Mouse (Mus musculus) hindbrain, postnatal 0 days (tissue): Measurements from ENCODE around the gene Ccndbp1. TPM values are rescaled to one million over a fixed set of nuclear protein-coding genes. Genes with fewer than 3 reads are reported as not detected.
A peak's percentile ranks its signal among the peaks of the same experiment; 100 is the strongest.

ENCODE experiments used
- ATAC-seq: fragments of 200-750 bp; cut with Nextera tagmentation; 2 replicates; pipeline ENCODE4 v1.8.0; 2017; ENCODE audit warnings: mild to moderate bottlenecking, moderate TSS enrichment, moderate library complexity
- DNase-seq: peaks from one replicate; pipeline ENCODE4 v3.0.0-alpha.2; 2015; ENCODE audit warnings: low spot score
- H3K27ac ChIP-seq: fragments of 300-500 bp; sonication (generic); 2 replicates; pipeline ENCODE4 v1.5.1; 2014; ENCODE audit warnings: mild to moderate bottlenecking
- H3K27me3 ChIP-seq: fragments of 300-500 bp; sonication (generic); 2 replicates; pipeline ENCODE4 v1.6.1; 2014; ENCODE audit warnings: low read length, mixed read lengths; ENCODE audit not compliant: insufficient read depth
- H3K36me3 ChIP-seq: fragments of 300-500 bp; sonication (generic); 2 replicates; pipeline ENCODE4 v1.6.1; 2014; ENCODE audit warnings: low read length, mixed read lengths; ENCODE audit not compliant: insufficient read depth
- H3K4me1 ChIP-seq: fragments of 300-500 bp; sonication (generic); 2 replicates; pipeline ENCODE4 v1.6.1; 2014; ENCODE audit warnings: antibody characterized with exemption, low read length, mixed read lengths; ENCODE audit not compliant: insufficient read depth
- H3K4me2 ChIP-seq: fragments of 300-500 bp; sonication (generic); 2 replicates; pipeline ENCODE4 v1.6.1; 2014; ENCODE audit warnings: low read depth, mild to moderate bottlenecking, low read length, moderate library complexity, mixed read lengths
- H3K4me3 ChIP-seq: fragments of 300-500 bp; sonication (generic); 2 replicates; pipeline ENCODE4 v1.5.1; 2014; ENCODE audit warnings: low read length
- H3K9ac ChIP-seq: fragments of 300-500 bp; sonication (generic); replicated peaks from 2 replicates; pipeline ENCODE4 v1.6.1; 2014; ENCODE audit warnings: mild to moderate bottlenecking, low read length, moderate library complexity, mixed read lengths
- H3K9me3 ChIP-seq: fragments of 300-500 bp; sonication (generic); 2 replicates; pipeline ENCODE4 v1.6.1; 2016; ENCODE audit warnings: low read length, mixed read lengths
- CTCF ChIP-seq: IDR thresholded peaks from 2 replicates; pipeline ENCODE4 v1.5.1; 2016; ENCODE audit warnings: antibody characterized with exemption, control low read depth, low read depth
- WGBS: fragments of 180-500 bp; shearing (Covaris S2); extraction: QIAGEN DNeasy Blood & Tissue Kit; methylation state at CpG from one replicate; pipeline ENCODE4 v1.1.7; 2014; 5-methylcytosine and 5-hydroxymethylcytosine counted together
- polyA plus RNA-seq: library from polyadenylated mRNA; unstranded; fragments of >200 nt; fragmentation: Nextera tagmentation; extraction: Ambion mirVana; gene quantifications from 2 replicates; pipeline ENCODE4 v1.2.1, GENCODE M21; 2015
- total RNA-seq: library from RNA; depleted of rRNA; stranded (reverse); fragments of >200 nt; gene quantifications from 2 replicates; pipeline ENCODE4 v1.2.3, GENCODE M21; 2014; rRNA removed

Ccndbp1 gene
- total RNA-seq (40.0 and 42.3 TPM in 2 replicates), polyA plus RNA-seq (76.5 and 80.2 TPM in 2 replicates)

DNA sequence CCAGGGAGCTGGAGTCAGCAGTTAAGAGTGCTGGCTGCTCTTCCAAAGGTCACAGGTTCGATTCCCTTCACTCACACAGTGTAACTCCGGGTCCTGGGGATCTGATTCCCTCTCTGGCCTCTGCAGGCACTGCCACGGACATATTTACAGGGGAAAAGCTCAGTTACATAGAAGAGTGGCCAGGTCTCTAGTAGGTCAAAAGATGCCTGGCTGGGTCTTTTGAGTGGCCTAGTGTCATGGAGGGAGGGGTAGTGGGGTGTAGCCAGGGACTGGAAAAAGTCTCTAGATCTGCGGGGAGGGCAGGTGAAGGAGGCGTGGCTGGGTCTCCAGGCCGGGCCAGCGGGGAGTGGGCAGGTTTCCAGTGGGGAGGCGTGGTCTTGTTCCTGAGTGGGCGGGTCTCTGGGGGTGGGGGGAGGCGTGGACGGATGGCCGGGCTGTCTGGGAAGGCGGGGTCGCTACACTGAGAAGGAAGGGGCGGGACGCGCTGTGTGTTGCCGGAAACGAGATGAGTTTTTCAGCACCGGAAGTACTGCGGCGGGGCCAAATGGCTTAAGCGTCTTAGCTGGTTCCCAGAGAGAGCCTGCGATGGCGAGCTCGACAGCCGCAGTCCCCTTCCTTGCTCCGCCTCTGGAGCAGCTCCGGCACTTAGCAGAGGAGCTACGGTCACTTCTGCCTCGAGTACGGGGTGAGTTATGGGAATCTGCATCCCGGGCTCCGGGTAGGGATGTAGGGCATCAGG lies at the start of gene Ccndbp1:
Gene Ccndbp1 (plus strand): TSS at position 479 of the 739 bp plus-strand sequence.
- WGBS: 2% methylated on average over 34 of the region's 34 CpGs
- no peak for TF ChIP-seq CTCF
- ATAC-seq: peak; percentile 98
- Histone ChIP-seq H3K4me1 (no peaks in the 10 kb centered on the region), H3K27me3 (no peaks in the 10 kb centered on the region), H3K9me3 (no peaks in the 10 kb centered on the region), H3K4me3 (peak within 1 kb of the TSS; percentile 82), H3K36me3 (peaks cover 19% of the 10 kb centered on the region), H3K9ac (peak within 1 kb of the TSS; percentile 71), H3K27ac (peak within 1 kb of the TSS; percentile 61), H3K4me2 (peak within 1 kb of the TSS; percentile 93)
- DNase-seq: peak; percentile 94

DNA sequence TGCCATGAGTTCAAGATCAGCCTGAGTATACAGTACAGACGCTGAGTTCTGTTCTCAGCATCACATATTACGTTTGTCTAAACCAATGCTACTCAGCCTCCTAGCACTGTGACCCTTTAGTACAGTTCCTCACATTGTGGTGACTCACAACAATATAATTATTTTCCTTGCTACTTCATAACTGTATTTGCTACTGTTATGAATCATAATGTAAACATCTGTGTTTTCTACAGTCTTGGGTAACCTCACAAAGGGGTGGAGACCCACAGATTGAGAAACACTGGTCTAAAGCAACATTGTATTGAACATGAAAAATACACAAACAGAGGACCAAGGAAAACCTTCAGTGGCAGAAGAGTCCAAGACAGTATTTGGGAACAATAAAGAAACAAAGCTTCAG lies 48.8 kb upstream of the Ccndbp1 start:
- WGBS: 94% methylated on average over 2 of the region's 2 CpGs
- no peak for ATAC-seq
- no peak for DNase-seq

GRCm38 (mm10) chr2:120959827-120960226 lies 48.4 kb upstream of the Ccndbp1 start:
- H3K4me3 ChIP-seq: no peak overlapping the region
- H3K9ac ChIP-seq: no peak overlapping the region
- peaks cover 8% of the 10 kb centered on the region; the same call in 1 of the 2 replicates for H3K36me3 ChIP-seq
- WGBS: 95% methylated on average over 5 of the region's 5 CpGs
- DNase-seq (no peak), ATAC-seq (no peak)
- no peak for TF ChIP-seq CTCF
- no peaks in the 10 kb centered on the region for H3K27me3 ChIP-seq
- no peak overlapping the region for H3K27ac ChIP-seq
- H3K4me2 ChIP-seq: no peak overlapping the region
- no peaks in the 10 kb centered on the region for H3K4me1 ChIP-seq
- H3K9me3 ChIP-seq: no peaks in the 10 kb centered on the region

More for the DNA sequence above, 48.8 kb upstream of the Ccndbp1 start:
- Histone ChIP-seq H3K9ac (no peak overlapping the region), H3K9me3 (no peaks in the 10 kb centered on the region), H3K4me1 (no peaks in the 10 kb centered on the region), H3K4me2 (no peak overlapping the region), H3K27me3 (no peaks in the 10 kb centered on the region), H3K27ac (no peak overlapping the region), H3K4me3 (no peak overlapping the region), H3K36me3 (peaks cover 8% of the 10 kb centered on the region; the same call in 1 of the 2 replicates)
- no peak for TF ChIP-seq CTCF

DNA sequence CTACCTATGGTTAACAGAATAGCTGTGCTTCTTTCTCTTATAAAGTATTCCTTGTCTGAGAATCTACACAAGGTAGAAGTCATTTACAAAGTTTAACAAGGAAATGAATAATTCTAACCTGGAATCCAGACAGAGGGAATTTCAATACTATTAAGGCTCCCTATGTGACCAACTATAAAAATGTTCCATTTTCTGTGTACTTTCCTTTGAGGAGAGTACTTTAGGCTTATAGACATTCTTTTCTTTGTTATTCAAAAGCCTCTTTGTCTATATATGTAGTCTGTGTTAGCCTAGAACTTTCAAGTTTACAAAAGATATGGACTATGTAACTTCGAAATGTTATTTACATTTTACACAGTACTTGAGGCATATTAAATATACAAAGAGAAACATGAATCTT lies 47.9 kb upstream of the Ccndbp1 start:
- H3K9ac ChIP-seq: no peak overlapping the region
- no peak overlapping the region for H3K4me2 ChIP-seq
- H3K27ac ChIP-seq: no peak overlapping the region
- no peak for TF ChIP-seq CTCF
- no peak for ATAC-seq
- H3K4me3 ChIP-seq: no peak overlapping the region
- no peaks in the 10 kb centered on the region for H3K9me3 ChIP-seq
- 95% methylated on average over 1 of the region's 1 CpGs for WGBS
- peaks cover 8% of the 10 kb centered on the region; the same call in 1 of the 2 replicates for H3K36me3 ChIP-seq
- no peak for DNase-seq
- no peaks in the 10 kb centered on the region for H3K27me3 ChIP-seq
- no peaks in the 10 kb centered on the region for H3K4me1 ChIP-seq

DNA sequence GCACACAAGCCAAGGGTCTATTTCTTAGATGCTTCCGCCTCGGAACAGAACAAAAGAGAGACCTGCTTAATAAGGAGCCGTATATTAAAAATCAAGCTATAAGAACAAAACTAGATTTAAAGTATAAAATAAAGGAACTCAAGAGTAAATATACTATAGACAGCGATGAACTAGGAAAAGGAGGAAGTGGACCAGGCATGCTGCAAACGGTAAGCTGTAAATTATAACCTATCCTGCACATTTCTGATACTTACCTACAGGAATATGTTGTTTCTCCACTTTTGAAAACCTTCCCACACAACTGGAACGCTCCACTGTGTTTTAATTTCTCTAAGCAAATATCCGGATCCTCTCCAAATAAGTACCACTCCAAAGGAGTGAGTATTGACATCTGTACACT lies 45.1 kb upstream of the Ccndbp1 start:
- no peaks in the 10 kb centered on the region for H3K4me1 ChIP-seq
- WGBS: 93% methylated on average over 7 of the region's 7 CpGs
- H3K36me3 ChIP-seq: peaks cover 8% of the 10 kb centered on the region; the same call in 1 of the 2 replicates
- DNase-seq (no peak), ATAC-seq (no peak)
- no peak overlapping the region for H3K4me2 ChIP-seq
- H3K27me3 ChIP-seq: no peaks in the 10 kb centered on the region
- no peaks in the 10 kb centered on the region for H3K9me3 ChIP-seq
- H3K27ac ChIP-seq: no peak overlapping the region
- TF ChIP-seq CTCF: no peak
- no peak overlapping the region for H3K9ac ChIP-seq
- H3K4me3 ChIP-seq: no peak overlapping the region

GRCm38 (mm10) chr2:120965486-120965885 lies 42.7 kb upstream of the Ccndbp1 start:
- H3K4me2 ChIP-seq: no peak overlapping the region

GRCm38 (mm10) chr2:120970045-120970539 lies 38.1 kb upstream of the Ccndbp1 start:
- Histone ChIP-seq H3K36me3 (no peaks in the 10 kb centered on the region; the same call in 1 of the 2 replicates), H3K4me1 (peaks cover 12% of the 10 kb centered on the region), H3K9ac (peak overlapping the region; percentile 83), H3K9me3 (no peaks in the 10 kb centered on the region), H3K4me3 (peak overlapping the region; percentile 83), H3K27me3 (no peaks in the 10 kb centered on the region), H3K4me2 (peak overlapping the region; percentile 89), H3K27ac (peak overlapping the region; percentile 87)
- ATAC-seq (peak; percentile 81), DNase-seq (no peak)
- TF ChIP-seq CTCF: no peak
- under 1% methylated on average over 23 of the region's 23 CpGs for WGBS

More at GRCm38 (mm10) chr2:120965486-120965885, 42.7 kb upstream of the Ccndbp1 start:
- Histone ChIP-seq H3K4me1 (peaks cover 12% of the 10 kb centered on the region), H3K27me3 (no peaks in the 10 kb centered on the region), H3K4me3 (no peak overlapping the region), H3K9me3 (no peaks in the 10 kb centered on the region), H3K27ac (no peak overlapping the region), H3K36me3 (no peaks in the 10 kb centered on the region; the same call in 1 of the 2 replicates), H3K9ac (no peak overlapping the region)
- 81% methylated on average over 3 of the region's 3 CpGs for WGBS
- ATAC-seq: no peak
- no peak for DNase-seq
- TF ChIP-seq CTCF: no peak
